Mouse (Mus musculus) adrenal gland, postnatal 4 days (tissue): ENCODE results near the gene Kcnip4. TPM values are rescaled to one million over a fixed set of nuclear protein-coding genes. Genes with fewer than 3 reads are reported as not detected.

Experiments
- DNase-seq, 2 experiments: peaks; one replicate each; pipeline ENCODE4 v3.0.0; 2021 to 2022; ENCODE audit warnings: low spot score in 2 of 2, mixed read lengths in 2 of 2
- total RNA-seq, 2 experiments: library from RNA; stranded (reverse); gene quantifications; 2 replicates each; pipeline ENCODE4 v1.2.3; 2021

Kcnip4 gene
- total RNA-seq, 2 experiments from 2014 or later, result 3.3 to 4.8 TPM

DNA sequence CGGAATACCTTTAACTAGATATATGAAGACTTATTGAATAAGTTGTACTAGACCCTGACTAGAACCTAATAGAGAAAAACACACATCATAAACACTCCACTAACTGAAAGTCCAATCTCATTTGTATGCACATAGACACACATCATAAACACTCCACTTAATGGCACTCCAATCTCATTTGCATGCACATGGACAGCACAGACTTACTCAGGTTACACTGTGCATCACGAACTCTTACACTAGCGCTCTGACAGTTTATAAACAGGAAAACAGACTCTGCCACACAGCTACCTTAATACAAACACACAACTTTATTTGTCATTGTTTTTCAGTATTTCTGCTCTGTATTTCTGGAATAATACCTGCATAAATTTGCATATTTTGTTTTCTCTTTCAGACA lies 168.3 kb downstream of the Kcnip4 start:
- DNase-seq, result no peak

DNA sequence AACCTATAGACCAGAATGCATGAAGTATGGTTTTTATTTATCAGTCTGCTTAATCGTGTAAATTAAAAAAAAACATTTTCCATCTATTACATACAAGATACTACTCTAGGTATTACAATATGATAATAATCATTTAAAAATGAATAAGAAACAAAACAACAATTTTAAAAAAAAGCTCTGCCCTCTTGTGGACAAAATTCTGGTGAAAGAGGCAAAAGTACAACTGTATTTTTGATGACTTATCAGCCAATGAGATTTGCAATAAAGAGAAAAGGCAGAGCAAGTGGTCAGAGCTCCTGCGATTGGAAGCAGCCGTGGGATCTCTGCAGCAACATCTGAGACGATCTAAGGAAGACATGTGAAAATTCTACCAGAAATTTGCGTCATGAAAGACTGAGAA lies 172.6 kb downstream of the Kcnip4 start:
- no peak for DNase-seq

DNA sequence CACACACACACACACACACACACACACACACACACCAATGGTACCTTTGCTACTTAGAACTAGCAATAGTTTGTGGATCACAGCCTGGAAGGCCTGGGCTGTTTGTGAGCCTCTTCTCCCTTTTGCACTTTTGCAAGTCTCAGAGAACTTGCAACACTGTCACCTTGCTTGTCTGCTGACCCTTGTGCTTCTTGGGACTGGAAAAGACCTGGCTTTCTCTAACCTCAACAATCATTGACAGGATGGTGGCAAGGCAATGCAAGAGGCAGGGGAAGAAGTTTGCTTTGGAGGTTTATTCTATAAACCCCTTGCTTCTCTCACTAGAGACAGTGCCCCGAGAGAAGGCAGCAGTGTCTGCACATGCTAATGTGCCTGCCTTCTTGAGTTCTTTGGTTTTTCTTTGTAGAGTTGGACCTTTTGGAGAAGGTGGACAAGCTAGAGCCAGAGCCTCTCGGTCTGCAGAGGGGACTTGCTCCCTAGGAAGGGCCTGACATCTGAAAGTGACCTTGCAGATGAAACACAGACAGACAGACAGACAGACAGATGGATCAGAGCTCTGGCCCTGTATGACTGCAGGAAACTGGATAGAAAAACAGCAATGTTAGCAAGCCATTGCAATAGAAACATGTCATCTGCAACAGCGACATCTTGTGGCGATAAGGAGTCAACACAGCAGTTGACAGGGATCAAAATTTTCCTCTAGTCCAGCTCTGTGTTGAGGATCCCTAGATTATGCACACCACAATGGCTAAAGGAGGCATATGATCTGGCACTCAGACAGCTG lies 174.4 kb downstream of the Kcnip4 start:
- DNase-seq, result no peak

DNA sequence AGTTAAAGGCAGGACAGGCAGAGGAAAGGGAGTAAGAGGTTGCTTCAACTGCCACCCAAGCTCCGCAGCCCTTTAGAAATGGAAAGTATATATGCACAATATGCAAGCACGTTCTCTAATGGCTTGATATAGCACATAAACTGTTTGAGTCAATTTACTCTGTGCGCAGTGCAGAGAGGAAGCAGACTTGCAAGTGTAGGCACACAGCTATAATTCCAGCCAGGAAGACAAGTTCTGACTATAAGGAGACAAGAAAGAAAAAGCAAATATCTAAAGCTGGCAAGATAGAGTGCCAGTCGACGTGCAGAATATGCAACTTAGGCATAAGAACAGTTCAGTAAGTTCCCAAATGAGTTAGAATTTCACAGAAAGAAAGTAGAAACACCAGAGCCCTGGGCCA lies 175.2 kb downstream of the Kcnip4 start:
- no peak for DNase-seq

DNA sequence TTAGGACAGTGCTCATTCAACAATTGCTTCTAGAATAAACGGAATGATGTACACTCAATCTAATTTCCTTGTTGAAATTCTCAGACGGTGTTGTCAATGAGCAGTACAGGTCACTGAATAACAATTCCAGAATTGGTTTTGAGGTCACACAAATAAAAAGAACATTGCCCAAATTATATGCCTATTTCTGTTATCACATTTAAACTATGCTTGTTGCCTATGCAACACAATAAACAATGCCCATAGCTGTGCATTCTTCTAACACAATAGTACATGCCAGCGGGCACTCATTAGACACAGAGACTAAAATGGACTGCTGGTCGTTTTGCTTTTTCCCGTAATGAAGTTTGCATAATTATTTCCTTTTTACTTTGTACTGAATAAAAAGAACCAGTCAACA lies 176.2 kb downstream of the Kcnip4 start:
- no peak for DNase-seq

DNA sequence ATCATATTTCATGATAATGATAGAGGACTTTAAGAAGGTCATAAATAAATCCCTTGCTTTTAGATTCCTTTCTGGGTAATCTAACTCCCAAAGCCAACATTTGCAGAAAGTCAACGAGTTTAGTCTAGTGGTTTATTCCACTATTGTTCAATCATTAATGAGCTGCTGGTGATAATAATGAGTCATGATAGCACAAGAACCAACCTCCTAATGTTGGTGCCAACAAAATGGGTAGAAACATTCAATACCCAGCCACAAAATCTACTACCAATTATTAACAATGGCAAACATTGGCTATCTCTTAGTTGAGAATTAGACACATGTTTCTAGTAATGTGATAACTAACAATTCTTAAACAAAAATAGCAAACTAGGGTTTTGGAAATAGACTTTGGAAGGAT lies 180.1 kb downstream of the Kcnip4 start:
- no peak for DNase-seq

DNA sequence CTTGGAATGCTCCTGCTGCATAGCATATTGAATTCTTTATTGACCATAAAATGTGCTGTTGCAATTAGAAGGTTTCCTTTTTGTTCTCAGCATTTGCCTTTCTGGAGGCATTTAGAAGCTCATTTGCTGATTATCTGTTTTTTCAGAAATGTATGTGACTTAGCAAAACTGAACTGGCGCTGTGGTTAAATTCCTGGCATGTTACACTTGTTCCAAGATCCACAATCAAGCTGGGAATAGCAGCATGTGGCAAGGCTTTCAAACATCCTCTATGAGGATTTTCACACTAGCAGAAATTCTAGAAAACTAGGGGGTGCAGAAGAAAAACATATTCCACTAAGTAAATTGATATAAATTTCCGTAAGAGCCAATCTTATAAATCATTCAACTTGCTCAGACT lies 187.5 kb downstream of the Kcnip4 start:
- no peak for DNase-seq

DNA sequence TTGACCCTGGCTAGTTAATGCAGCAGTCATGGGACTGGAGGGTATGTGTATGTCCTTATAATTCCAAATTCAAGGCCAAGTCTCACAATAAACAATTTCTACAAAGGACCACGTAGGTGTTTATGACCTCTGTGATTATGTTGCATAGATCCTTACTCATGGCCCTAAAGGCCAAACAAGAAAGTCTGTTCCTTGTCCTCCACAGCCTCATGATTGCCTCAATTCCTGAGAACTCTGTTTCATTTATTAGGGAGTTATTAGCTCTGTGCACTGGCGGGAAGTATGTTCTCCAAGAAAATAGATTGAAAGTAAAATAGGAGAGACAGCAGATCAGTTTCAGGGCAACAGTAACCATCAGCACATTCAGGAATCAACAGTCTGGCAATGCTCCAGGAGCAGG lies 191.6 kb downstream of the Kcnip4 start:
- DNase-seq, result no peak

DNA sequence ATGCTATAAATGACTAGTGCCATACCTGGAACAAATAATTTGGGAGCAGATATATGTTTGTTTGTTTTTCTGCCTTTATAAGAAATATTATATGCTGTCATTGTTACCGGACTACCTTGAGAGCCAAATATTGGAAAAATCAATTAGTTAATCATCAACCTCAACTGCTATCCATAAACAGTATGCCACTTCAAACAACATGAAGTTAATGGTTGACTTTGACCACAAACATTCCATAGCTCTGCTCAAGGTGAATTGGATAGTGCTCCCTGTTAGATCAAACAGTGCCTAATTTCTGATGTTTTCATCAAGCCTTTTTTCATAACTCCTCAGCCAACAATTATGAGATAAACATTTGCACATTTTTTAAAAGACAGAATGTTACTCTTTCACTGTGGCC lies 195.7 kb downstream of the Kcnip4 start:
- DNase-seq, result no peak

DNA sequence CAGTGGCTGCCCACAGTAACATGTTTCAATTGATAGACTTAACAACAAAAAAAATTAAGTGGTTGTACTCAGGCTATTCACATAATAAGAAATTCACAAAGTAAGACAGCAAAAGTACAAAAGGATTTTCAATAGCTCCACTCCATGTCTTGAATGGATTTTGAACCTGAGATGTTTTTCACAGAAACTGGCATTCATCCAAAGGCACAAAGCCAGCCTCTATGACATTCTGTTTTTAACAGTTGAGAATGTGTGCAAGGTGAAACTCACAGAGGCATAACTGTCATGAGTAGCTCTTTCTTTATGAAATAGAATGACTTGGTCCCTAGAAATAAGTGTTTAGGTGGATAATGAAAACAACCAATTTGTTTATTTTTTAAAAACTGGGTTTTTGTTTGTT lies 206.0 kb downstream of the Kcnip4 start:
- DNase-seq, result no peak

DNA sequence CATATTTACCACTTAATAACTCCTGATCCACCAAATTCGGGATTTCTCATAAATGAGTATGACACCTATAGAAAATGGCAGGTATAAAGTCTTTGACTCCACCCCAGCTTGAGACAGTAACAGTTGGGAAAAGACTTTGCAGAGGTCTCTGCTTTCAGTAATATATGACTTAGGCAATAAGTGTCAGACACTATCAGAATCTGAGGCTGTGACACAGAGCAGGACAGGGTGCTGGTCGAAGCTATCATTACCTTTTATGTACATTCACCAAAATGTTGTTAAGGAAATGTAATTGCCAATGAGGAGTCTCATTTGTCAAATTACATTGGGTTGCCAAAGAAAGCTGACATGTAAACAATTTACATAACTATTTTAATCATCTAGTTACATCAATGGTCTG lies 206.8 kb downstream of the Kcnip4 start:
- DNase-seq, result no peak

DNA sequence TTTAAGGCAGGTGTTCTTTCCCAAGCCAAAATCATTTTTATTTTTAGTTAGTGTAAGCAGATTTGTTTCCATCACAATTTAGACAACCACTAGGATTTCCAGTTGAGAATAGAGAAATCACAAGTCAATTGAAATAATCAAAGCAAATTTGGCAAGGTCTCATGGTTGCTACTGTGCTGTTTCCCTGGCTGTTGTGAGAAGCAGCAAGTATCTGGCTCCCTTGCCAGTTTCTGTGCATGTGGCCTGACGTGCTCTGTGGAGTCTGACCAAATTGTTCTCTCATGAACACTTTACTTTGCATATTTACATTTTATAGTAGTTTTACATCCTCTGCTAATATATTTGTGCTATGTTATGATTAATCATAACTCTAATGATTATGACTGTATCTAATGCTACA lies 217.9 kb downstream of the Kcnip4 start:
- no peak for DNase-seq

DNA sequence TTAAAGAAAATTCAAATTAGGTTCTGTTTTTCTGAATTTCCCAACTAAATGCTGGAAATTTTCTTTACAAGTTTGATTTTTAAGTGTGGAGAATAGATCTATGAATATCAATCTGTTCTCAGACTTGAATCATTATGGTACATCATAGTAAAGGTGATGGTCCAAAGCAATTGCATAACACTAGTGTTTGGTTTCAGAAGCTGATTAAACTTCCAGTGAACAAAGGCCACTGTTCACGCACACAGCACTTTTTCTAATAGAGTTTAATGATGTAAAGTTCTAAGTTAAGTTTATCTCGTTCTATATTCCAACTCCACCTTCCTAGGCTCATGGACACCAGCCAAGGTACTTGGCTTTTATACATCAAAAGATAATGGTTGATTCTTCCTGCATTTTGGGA lies 219.4 kb downstream of the Kcnip4 start:
- no peak for DNase-seq

DNA sequence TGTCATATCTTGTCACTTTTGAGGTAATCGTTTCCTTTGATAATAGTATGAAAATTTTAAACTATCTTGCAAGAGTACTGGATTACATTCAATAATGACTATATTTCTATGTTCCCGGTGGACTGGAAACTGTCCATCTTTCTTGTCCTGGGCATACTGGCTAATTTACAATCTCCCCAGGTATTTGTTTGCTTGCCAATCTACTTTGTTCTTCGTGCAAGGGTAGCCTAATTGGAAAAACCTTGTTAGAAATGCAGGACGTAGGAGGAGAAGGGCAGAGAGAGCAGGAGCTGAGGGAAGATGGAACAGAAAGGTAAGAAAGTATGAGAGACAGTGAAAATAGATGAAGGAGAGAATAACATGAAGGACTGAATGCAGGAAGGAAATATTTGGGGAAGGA lies 226.1 kb downstream of the Kcnip4 start:
- no peak for DNase-seq

DNA sequence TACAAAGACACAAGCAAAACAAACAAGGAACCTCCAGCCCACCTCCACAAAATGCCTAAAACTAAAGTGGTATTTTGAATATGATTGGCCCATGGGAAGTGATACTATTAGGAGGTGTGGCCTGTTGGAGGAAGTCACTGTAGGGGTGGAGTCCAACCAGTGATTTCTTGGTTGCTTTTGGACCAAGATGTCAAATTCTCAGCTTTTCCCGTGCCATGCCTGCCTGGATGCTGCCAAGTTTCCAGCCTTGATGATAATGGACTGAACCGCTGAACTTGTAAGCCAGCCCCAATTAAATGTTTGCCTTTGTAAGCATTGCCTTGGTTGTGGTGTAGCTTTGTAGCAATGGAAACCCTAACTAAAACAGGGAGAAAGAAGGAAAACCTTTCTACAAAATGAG lies 232.3 kb downstream of the Kcnip4 start:
- no peak for DNase-seq

DNA sequence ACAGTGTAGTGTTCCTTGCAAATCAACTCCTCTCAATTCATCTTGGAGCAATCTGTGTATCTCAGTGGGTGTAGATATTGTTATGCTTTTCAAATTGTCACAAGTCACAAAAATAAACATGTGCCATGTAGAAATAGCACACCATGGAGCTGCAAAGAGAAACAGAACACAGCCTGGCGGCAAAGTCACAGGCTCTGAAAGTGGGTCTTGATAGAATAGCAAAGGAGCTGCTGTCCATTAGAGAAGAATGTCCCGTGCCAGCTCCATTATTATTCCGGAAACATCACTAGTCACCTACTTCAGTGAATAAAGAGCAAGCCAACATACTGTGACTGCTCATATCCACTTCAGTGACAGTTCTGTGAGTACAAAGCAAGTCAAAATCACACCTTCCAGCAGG lies 232.9 kb downstream of the Kcnip4 start:
- no peak for DNase-seq

DNA sequence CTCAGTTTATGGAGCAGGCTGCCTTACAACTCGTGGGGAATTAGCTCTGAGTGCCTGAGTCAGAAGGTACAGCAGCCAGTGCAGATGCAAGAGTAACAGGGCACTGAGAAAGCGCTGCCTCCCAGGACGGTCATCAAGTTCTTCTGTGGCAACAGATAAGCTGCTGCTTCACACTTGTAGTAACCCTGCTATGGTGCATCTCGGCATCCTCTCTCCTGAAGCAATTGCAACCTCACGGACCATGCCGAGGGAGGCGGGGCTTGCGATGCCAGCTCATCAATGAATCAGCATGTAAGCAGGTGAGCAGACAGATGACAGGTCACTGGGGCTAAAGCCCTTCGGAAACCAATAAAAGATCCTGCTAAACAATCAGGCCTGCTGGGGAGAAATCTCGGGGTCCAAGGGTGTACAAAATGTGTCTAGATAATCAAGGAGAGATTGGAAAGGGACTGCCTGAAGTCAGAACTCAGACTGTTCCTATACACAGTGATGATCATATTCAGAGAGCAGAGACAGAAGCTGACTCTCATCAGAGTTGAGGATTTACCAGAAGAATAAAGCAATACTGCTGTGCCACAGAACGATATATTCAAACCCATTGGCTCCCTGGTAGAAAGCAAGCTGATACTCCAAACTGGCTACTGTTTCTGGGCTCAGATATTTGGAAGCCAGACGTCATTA lies 239.1 kb downstream of the Kcnip4 start:
- DNase-seq, result no peak

DNA sequence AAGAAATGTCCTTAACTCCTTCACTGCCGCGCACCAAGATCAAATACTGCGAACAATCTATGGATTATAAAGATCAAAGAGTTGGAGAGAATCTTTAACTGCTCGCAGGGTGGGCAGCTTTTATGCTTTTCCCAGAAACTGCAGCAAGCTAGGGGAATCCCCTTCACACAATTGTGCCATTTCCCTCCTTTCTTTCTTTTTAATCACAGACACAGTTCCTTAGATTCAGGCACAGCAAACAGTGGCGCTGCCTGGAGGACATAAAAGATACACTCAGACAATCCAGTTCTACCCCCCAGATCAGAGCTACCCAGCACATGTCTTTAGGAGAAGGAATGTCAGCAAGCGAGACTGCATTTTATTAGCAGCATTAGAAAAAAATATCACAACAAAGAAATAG lies 239.9 kb downstream of the Kcnip4 start:
- DNase-seq, result no peak

DNA sequence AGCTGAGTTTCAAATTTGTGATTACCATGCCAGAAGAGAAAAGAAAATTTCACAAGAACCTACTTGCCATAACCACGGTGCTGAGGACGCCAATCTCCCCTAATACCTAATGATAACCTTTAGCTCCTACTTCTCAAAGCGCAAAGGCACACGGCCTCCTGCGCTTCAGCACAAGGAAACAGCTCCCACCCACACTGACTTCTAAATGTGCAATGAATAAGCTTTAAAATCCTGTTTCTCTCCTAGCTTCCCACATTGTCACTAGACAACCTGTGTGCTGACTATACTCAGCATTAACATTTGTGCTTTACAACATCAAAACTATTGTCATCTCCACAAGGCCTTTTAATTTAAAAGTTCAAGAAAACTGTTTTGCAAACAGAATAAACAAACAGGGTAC lies 241.3 kb downstream of the Kcnip4 start:
- no peak for DNase-seq

DNA sequence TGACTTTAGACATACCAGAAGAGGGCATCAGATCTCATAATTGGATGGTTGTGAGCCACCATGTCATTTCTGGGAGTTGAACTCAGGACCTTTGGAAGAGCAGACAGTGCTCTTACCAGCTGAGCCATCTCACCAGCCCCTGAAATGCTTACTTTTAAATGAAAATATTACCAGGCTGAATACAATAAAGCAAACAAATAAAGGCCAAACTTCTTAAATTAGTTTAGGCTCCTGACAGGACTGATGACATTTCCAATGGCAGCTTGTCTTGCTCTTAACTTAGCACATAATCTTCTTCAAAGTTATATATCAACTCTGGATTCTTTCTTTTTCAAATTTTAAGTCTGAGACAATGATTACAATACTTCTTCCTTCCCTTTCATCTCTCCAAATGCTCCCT lies 252.8 kb downstream of the Kcnip4 start:
- no peak for DNase-seq

DNA sequence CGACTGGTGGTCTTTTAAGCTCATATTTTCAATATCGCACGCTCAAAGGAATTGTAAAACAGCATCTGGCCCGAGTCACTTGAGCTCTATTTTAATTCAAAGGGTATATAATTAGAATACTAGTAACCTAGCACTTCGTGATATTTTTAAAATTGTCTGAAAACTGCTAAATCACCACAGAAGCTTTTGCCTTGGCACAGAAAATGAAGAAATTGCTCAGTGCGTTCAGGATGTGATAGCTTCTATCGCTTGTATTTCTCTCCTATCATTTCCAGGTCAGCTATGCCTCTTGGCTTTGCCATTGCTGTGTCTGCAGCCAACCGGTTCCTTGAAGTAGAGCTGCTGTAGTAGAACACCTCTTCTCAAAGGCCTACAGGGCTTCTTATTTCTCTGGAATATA lies 255.9 kb downstream of the Kcnip4 start:
- DNase-seq, result no peak

DNA sequence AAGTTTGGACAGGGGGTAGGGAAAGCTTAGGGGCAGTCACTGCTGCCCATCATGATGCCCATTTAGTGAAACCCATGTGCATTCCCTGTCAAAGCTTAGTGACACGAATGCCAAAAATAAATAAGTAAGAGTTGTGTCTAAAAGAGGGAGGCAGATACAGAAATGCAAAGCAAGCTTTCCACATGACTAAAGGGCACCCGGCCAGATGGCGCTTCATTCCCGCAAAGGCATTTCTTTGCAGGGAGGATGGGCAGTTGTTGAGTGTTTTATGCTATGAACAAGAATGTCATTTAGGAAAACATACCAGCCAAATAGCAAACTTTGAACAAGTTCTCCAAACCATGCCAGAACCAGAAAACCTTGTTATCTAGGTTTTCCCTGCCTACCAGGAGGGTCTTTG lies 265.4 kb downstream of the Kcnip4 start:
- no peak for DNase-seq

DNA sequence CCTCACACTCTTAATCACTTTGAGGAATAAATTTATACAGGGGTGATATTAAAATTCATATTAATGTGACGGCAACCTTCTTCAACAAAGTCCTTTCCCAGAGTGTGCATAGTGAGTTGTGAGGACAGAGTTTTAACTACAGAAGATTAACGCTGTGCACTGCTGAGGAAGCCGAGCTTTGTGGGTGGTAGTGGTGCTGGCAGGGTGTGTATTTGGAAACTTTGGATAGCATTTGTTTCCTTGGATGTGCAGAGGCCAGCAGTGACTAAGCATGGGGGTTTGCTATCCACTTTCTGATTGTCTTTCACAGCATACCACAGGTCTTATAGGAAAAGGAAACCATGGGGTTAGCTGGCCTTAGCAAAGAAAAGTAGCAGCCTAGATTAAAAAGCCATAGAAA lies 267.9 kb downstream of the Kcnip4 start:
- no peak for DNase-seq
